Mouse (Mus musculus): ENCODE data around the gene Iqgap2.

DNA sequence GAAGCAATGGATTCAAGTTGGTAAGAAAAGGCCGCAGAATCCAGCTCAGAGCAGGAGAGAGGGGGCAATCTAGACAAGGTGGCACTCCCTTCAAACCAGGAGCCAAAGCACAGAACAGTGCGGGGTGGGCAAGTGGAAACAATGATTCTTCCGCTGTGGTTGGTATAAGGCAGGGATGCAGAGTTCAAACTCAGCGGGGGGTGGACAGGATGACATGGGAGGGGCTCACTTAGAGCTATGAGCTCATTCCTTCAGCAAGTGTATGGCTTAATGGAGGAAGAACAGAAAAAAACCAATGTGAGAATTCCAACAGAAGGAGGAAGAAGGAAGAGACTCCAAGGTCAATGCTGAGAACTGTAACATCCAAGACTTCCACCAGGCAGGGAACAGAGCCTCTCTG is 161.2 kb downstream of the Iqgap2 start:
- TF ChIP-seq CTCF (IDR thresholded peaks at IDR 0.05; ENCODE audit: control insufficient read depth, insufficient read depth, insufficient read length) (no peak), CEBPB (IDR thresholded peaks at IDR 0.05; ENCODE audit: low read depth) (no peak), MAX (IDR thresholded peaks at IDR 0.05) (no peak), MYOD1 (IDR thresholded peaks at IDR 0.05; ENCODE audit: control insufficient read depth, insufficient read length, low read depth) (no peak)

Data from C2C12 (cell line).